Mouse (Mus musculus) CH12.LX (cell line): ENCODE results near the gene Macrod2. TPM values are rescaled to one million over a fixed set of nuclear protein-coding genes. Genes with fewer than 3 reads are reported as not detected.

Experiments
- DNase-seq: peaks from one replicate; pipeline ENCODE4 v3.0.0-alpha.2; 2013; ENCODE audit errors: extremely low read depth
- H3K27ac ChIP-seq: 2 replicates; pipeline ENCODE4 v1.5.1; 2012; ENCODE audit warnings: low read depth, mild to moderate bottlenecking, control low read depth, moderate library complexity; ENCODE audit not compliant: insufficient read depth
- H3K27me3 ChIP-seq: replicated peaks from 2 replicates; pipeline ENCODE3; 2012; ENCODE audit warnings: inconsistent platforms
- H3K36me3 ChIP-seq, 2 experiments: replicated peaks in 1 of 2; 2 replicates each; pipeline versions ENCODE3 to v1.6.1; 2012; ENCODE audit warnings: inconsistent platforms in 1 of 2, low read length in 1 of 2, mild to moderate bottlenecking in 1 of 2, mixed read lengths in 1 of 2, moderate library complexity in 1 of 2; ENCODE audit not compliant: control insufficient read depth in 1 of 2, insufficient read depth in 1 of 2
- H3K4me1 ChIP-seq, 2 experiments: 2 replicates each; pipeline ENCODE4 v1.6.1; 2012; ENCODE audit warnings: inconsistent platforms in 1 of 2, moderate library complexity in 1 of 2; ENCODE audit not compliant: insufficient read depth in 2 of 2, control insufficient read depth in 1 of 2
- H3K4me2 ChIP-seq: 2 replicates; pipeline ENCODE4 v1.6.1; 2012; ENCODE audit warnings: low read depth, mild to moderate bottlenecking, control low read depth; ENCODE audit not compliant: poor library complexity, insufficient read depth, severe bottlenecking
- H3K4me3 ChIP-seq, 3 experiments: fragments of 150-350 bp in 1 of 3; sonication (generic) in 1 of 3; replicated peaks in 1 of 3; 2 replicates each; pipeline versions ENCODE3 to v1.5.1; 2011 to 2012; ENCODE audit warnings: low read depth in 2 of 3, low read length in 2 of 3, mild to moderate bottlenecking in 2 of 3, moderate library complexity in 2 of 3, control low read depth in 1 of 3, improper control_type of control experiment in 1 of 3, inconsistent platforms in 1 of 3, mixed read lengths in 1 of 3; ENCODE audit not compliant: poor library complexity in 1 of 3
- H3K79me2 ChIP-seq: replicated peaks from 2 replicates; pipeline ENCODE4 v1.6.1; 2012; ENCODE audit warnings: mild to moderate bottlenecking, moderate library complexity; ENCODE audit not compliant: control insufficient read depth, poor library complexity, insufficient read depth, severe bottlenecking; ENCODE audit errors: extremely low read depth
- H3K9ac ChIP-seq: 2 replicates; pipeline ENCODE4 v1.6.1; 2012; ENCODE audit warnings: low read depth, mild to moderate bottlenecking, control low read depth, moderate library complexity; ENCODE audit not compliant: insufficient read depth
- H3K9me3 ChIP-seq: replicated peaks from 2 replicates; pipeline ENCODE3; 2012; ENCODE audit warnings: low read length, inconsistent platforms, mixed read lengths
- BHLHE40 ChIP-seq: IDR thresholded peaks from 2 replicates; pipeline ENCODE4 v1.6.1; 2011; ENCODE audit warnings: mild to moderate bottlenecking, low read depth, low read length, improper control_type of control experiment
- CHD2 ChIP-seq: IDR thresholded peaks from 2 replicates; pipeline ENCODE4 v1.6.1; 2011; ENCODE audit warnings: low read length, improper control_type of control experiment
- CTCF ChIP-seq, 2 experiments: IDR thresholded peaks in 1 of 2; conservative IDR thresholded peaks in 1 of 2; 2 replicates each; pipeline ENCODE4 v1.5.1; 2011 to 2012; ENCODE audit warnings: low read depth in 2 of 2, low read length in 2 of 2, improper control_type of control experiment in 1 of 2, inconsistent platforms in 1 of 2, mild to moderate bottlenecking in 1 of 2, moderate library complexity in 1 of 2
- GABPA ChIP-seq: IDR thresholded peaks from 2 replicates; pipeline ENCODE4 v1.6.1; 2012; ENCODE audit warnings: low read depth, low read length, improper control_type of control experiment, inconsistent platforms; ENCODE audit not compliant: insufficient replicate concordance
- IRF4 ChIP-seq: IDR thresholded peaks from 2 replicates; pipeline ENCODE4 v1.6.1; 2014; ENCODE audit warnings: low read depth, mild to moderate bottlenecking, inconsistent platforms, low read length, improper control_type of control experiment
- JUN ChIP-seq: IDR thresholded peaks from 2 replicates; pipeline ENCODE4 v1.6.1; 2011; ENCODE audit warnings: low read depth, mild to moderate bottlenecking, low read length, improper control_type of control experiment, moderate library complexity; ENCODE audit not compliant: insufficient read depth
- MAZ ChIP-seq: IDR thresholded peaks from 2 replicates; pipeline ENCODE4 v1.6.1; 2012; ENCODE audit warnings: low read depth, mild to moderate bottlenecking, inconsistent platforms, low read length, improper control_type of control experiment, moderate library complexity
- MEF2A ChIP-seq: IDR thresholded peaks from 2 replicates; pipeline ENCODE4 v1.6.1; 2014; ENCODE audit warnings: low read depth, mild to moderate bottlenecking, inconsistent platforms, low read length, improper control_type of control experiment, borderline replicate concordance
- POLR2AphosphoS2 ChIP-seq: IDR thresholded peaks from 2 replicates; pipeline ENCODE4 v1.6.1; 2011; ENCODE audit warnings: low read depth, low read length, improper control_type of control experiment
- RAD21 ChIP-seq: IDR thresholded peaks from 2 replicates; pipeline ENCODE4 v1.6.1; 2011; ENCODE audit warnings: low read depth, mild to moderate bottlenecking, low read length, improper control_type of control experiment, moderate library complexity
- USF1 ChIP-seq: IDR thresholded peaks from 2 replicates; pipeline ENCODE4 v1.6.1; 2014; ENCODE audit warnings: low read depth, mild to moderate bottlenecking, inconsistent platforms, low read length, improper control_type of control experiment
- ZC3H11A ChIP-seq: IDR thresholded peaks from 2 replicates; pipeline ENCODE4 v1.6.1; 2012; ENCODE audit warnings: low read depth, mild to moderate bottlenecking, inconsistent platforms, low read length, improper control_type of control experiment
- ZNF384 ChIP-seq: IDR thresholded peaks from 2 replicates; pipeline ENCODE4 v1.6.1; 2012; ENCODE audit warnings: low read depth, low read length, improper control_type of control experiment, inconsistent platforms
- dilution Hi-C: fragments of 300-500 bp; cut with MboI; formaldehyde crosslinking; loops from 2 replicates; pipeline ENCODE4 v1.14.3; 2020; ENCODE audit warnings: low sequenced_read_pairs; ENCODE audit not compliant: extremely low pct_unique_long_range_greater_than_20kb, extremely low pct_ligation_motif_present
- in situ Hi-C: fragments of 300-500 bp; cut with MboI; formaldehyde crosslinking; loops from 3 replicates; pipeline ENCODE4 v1.14.3; 2019; ENCODE audit warnings: low sequenced_read_pairs, low pct_ligation_motif_present, low pct_unique_long_range_greater_than_20kb, mixed read lengths
- polyA plus RNA-seq: library from polyadenylated mRNA; unstranded; fragments of >175 nt; gene quantifications from 2 replicates; pipeline ENCODE4 v1.2.1, GENCODE M21; 2012; ENCODE audit warnings: low read depth; ENCODE audit not compliant: insufficient read length
- total RNA-seq, 2 experiments: library from RNA; depleted of rRNA; stranded (reverse); fragments of 300-350 nt in 1 of 2; fragments of >200 nt in 1 of 2; gene quantifications; 2 replicates each; pipeline ENCODE4 v1.2.3; 2012 to 2014

Gene Macrod2
- total and polyA plus RNA-seq, 3 experiments, result not detected

GRCm38 (mm10) chr2:142129166-142129565, 1734.1 kb downstream of the Macrod2 start:
- no peak for DNase-seq

DNA sequence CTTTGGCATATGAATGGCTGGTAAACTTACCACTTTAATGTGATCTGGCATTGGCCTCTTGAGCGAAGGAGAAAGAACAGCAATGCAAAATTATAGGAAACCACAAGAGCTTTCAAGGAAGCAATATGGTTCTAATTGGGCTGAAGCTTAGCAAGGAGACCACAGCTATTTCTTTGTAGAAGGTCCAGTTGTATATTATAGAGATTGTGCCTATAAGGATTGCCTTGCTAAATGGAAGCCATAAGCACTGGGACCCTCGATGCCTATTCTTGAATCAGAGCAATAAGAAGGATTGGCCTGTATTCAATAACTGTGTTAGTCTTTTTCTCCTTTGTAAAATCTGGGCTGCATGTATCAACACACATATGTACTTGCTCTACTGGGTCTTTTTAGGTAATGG, 1754.2 kb downstream of the Macrod2 start:
- dilution Hi-C loops (no loop called here), in situ Hi-C loops (no loop called here)
- Histone ChIP-seq H3K27me3 (no peaks in the 10 kb centered on the region), H3K4me3 (no peak overlapping the region), H3K4me1 (no peaks in the 10 kb centered on the region), H3K9ac (no peak overlapping the region), H3K36me3 (no peaks in the 10 kb centered on the region), H3K79me2 (no peaks in the 10 kb centered on the region), H3K4me2 (no peak overlapping the region), H3K27ac (no peak overlapping the region), H3K9me3 (peaks cover 22% of the 10 kb centered on the region)
- TF ChIP-seq BHLHE40 (no peak), CTCF (conservative IDR thresholded peaks at IDR 0.05 in 1 of 2, IDR thresholded peaks at IDR 0.05 in 1 of 2; ENCODE audit: low read depth in 2 of 2, low read length in 2 of 2) (no peak)
- DNase-seq, result no peak

More at GRCm38 (mm10) chr2:142129166-142129565, 1734.1 kb downstream of the Macrod2 start:
- dilution Hi-C loops, result no loop called here
- TF ChIP-seq GABPA, result no peak
- no peak for TF ChIP-seq IRF4
- no peak for TF ChIP-seq MEF2A
- TF ChIP-seq POLR2AphosphoS2, result no peak
- TF ChIP-seq ZC3H11A, result no peak
- TF ChIP-seq USF1, result no peak
- TF ChIP-seq ZNF384, result no peak
- no peak for TF ChIP-seq MAZ
- no peak for TF ChIP-seq RAD21
- no peak for TF ChIP-seq CHD2
- no peaks in the 10 kb centered on the region for H3K79me2 ChIP-seq
- no peak overlapping the region for H3K4me2 ChIP-seq
- no peaks in the 10 kb centered on the region for H3K4me1 ChIP-seq
- H3K36me3 ChIP-seq, result no peaks in the 10 kb centered on the region
- no peak overlapping the region for H3K9ac ChIP-seq
- H3K27ac ChIP-seq, result no peak overlapping the region
- H3K27me3 ChIP-seq, result no peaks in the 10 kb centered on the region
- in situ Hi-C loops, result no loop called here
- H3K9me3 ChIP-seq, result peaks cover 24% of the 10 kb centered on the region
- no peak overlapping the region for H3K4me3 ChIP-seq

DNA sequence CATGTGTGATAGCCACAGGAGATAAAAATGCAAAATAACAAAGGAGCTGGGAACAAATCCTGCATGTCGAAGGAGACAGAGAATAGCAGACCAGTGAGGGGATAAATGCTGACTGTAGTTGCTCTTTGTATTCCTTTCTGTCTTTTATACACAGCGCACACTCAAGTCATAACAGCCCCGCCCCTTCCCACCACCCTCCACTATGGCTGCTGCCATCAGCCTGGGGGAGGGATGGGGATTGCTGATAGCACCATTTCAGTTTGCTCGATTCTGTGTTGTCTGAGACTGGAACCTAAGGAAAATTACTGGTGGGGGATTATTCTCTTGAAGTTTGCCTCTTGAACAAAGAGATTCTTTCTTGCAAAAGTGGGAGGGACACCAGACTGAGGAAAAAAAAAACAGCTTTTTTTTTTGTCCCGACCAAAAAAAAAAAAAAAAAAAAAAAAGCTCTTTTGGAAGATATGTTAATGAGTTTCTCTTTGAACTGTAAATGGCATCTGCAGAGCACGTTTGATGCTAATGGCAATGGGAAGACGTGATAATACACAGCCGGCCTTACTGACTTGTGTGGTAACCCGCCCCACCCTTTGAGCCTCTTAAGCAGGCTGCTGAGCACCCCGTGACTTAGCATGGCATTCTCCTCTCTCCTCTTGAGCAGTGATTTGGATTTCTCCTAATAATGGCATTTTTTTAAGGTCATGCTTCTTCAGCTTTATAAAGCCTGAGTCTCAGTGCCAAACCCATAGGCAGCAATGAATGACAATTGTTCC, 1768.6 kb downstream of the Macrod2 start:
- no peaks in the 10 kb centered on the region for H3K27me3 ChIP-seq
- H3K36me3 ChIP-seq, result no peaks in the 10 kb centered on the region
- H3K4me2 ChIP-seq, result no peak overlapping the region
- no peaks in the 10 kb centered on the region for H3K79me2 ChIP-seq
- H3K9me3 ChIP-seq, result peaks cover 58% of the 10 kb centered on the region
- in situ Hi-C loops (no loop called here), dilution Hi-C loops (no loop called here)
- no peaks in the 10 kb centered on the region for H3K4me1 ChIP-seq
- H3K4me3 ChIP-seq, result no peak overlapping the region
- H3K27ac ChIP-seq, result no peak overlapping the region
- DNase-seq, result no peak
- H3K9ac ChIP-seq, result no peak overlapping the region
- no peak for TF ChIP-seq JUN
- no peak for TF ChIP-seq GABPA
